Mouse (Mus musculus) heart, postnatal 0 days (tissue): ENCODE data around the gene En2.

ENCODE experiments used
- CTCF ChIP-seq: IDR thresholded peaks from 2 replicates; pipeline ENCODE4 v1.5.1; 2016; ENCODE audit warnings: antibody characterized with exemption, control low read depth, low read depth
- EP300 ChIP-seq: IDR thresholded peaks from 2 replicates; pipeline ENCODE4 v1.6.1; 2016; ENCODE audit warnings: antibody characterized with exemption, low read depth

- no peak for TF ChIP-seq CTCF
- no peak for TF ChIP-seq EP300
Observed at GRCm38 (mm10) chr5:28176585-28176984, 11.1 kb downstream of the En2 start.
